In the genomic region with DNA sequence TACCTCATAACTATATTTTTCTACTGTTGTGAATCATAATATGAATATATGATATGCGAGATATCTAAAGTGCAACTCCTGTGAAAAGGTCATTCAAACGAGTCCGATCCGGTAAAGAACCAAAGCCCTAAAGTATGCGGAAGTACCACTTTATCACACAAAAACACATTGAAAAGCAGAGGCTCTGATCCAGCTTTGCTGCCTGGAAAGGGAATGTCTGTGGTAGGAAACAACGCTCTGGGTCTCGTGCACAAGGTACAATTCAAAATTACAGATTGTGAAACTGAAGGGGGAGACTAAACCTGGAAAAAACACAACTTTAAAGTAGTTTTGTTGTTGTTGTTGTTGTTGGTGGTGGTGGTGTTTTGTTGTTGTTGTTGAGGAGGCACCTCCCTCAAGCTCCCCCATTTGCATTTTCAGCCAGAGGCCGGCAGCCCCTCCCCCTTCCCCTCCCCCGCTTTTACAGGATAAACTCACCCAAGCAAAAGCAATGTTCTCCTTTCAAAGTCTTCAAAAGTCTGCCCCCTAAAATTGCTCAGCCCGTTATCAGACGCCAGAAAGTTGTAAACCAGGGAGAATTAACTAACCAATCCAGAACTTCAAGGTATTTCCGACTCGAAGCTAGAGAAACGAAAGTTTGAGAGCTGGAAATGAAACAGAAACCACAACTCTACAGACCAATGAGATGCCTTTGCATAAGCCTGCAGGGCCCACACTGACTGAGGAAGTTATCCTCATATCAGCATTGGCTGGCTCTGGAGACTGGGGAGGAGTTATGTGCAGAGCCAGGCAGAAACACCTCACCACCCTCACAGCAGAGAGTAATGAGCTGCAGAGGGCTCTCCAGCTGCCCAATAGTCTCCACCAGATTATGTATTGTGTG, we compare ENCODE assay signal across 8 mouse cellular contexts. TPM values are rescaled to one million over a fixed set of nuclear protein-coding genes. Genes with fewer than 3 reads are reported as not detected.
DNase-seq lines count a peak whose midpoint lies in the region; ATAC-seq and TF ChIP-seq lines count a peak whose summit lies in the region.

Trim12c (minus strand) TSS at position 646 of the 883 bp plus-strand sequence.

- peaks cover 0 to 3% of the 10 kb centered on the region in 2 experiments; a peak in 1 of 4 replicates for H3K4me1 ChIP-seq in ES-E14 (ENCODE audit: control insufficient read depth in 2 of 2, insufficient read depth in 2 of 2, low read length in 2 of 2, poor library complexity in 1 of 2)
- H3K4me1 ChIP-seq in hindbrain, embryonic 13.5 days (replicated peaks), result no peaks in the 10 kb centered on the region
- peaks cover 6% of the 10 kb centered on the region; the same call in 1 of the 2 replicates for H3K4me1 ChIP-seq in small intestine, adult 2 months (ENCODE audit: control insufficient read depth, insufficient read depth, insufficient read length, low read length)

- no peaks in the 10 kb centered on the region for H3K9me3 ChIP-seq in ES-E14 (ENCODE audit: control insufficient read depth, insufficient read depth, low read depth, low read length)
- H3K9me3 ChIP-seq in hindbrain, embryonic 13.5 days, result no peaks in the 10 kb centered on the region

- H3K4me3 ChIP-seq in ES-E14 (ENCODE audit: insufficient read depth in 1 of 2, low read depth in 1 of 2, low read length in 2 of 2, poor library complexity in 1 of 2, severe bottlenecking in 1 of 2), result peak within 1 kb of the TSS; percentile 55 to 68
- H3K4me3 ChIP-seq in hindbrain, embryonic 13.5 days, result peak within 1 kb of the TSS; percentile 27
- peak within 1 kb of the TSS; percentile 56 for H3K4me3 ChIP-seq in small intestine, adult 2 months (ENCODE audit: low read depth, low read length)

- ATAC-seq in hindbrain, embryonic 13.5 days (ENCODE audit: low FRiP score), result peak; percentile 94
- peak; percentile 99 for ATAC-seq in megakaryocyte-erythroid progenitor cell, adult 5-6 weeks (replicated peaks; ENCODE audit: low FRiP score, low TSS enrichment, poor library complexity, severe bottlenecking)

- H3K27ac ChIP-seq in ES-E14 (ENCODE audit: insufficient read depth, low read depth, low read length, poor library complexity, severe bottlenecking), result no peak within 1 kb of the TSS
- no peak within 1 kb of the TSS for H3K27ac ChIP-seq in hindbrain, embryonic 13.5 days
- peak within 1 kb of the TSS; percentile 89 for H3K27ac ChIP-seq in small intestine, adult 2 months (ENCODE audit: insufficient read depth, low read depth, low read length)

- in situ Hi-C loops in ES-E14 (cut with MboI; ENCODE audit: low sequenced_read_pairs in 2 of 2, unreplicated experiment in 2 of 2), result no loop called here

- intact Hi-C loops in left cerebral cortex, postnatal 25 days (cut with DNase I), result no loop called here

- no peaks in the 10 kb centered on the region for H3K27me3 ChIP-seq in hindbrain, embryonic 13.5 days
- H3K27me3 ChIP-seq in small intestine, adult 2 months (ENCODE audit: control insufficient read depth, insufficient read depth, low read length), result no peaks in the 10 kb centered on the region

- TF ChIP-seq CTCF in brain, embryonic 14.5 days (IDR thresholded peaks at IDR 0.05; ENCODE audit: borderline replicate concordance, extremely low read depth, insufficient read depth, insufficient read length), result no peak
- TF ChIP-seq CTCF in small intestine, adult 2 months (IDR thresholded peaks at IDR 0.05; ENCODE audit: extremely low read depth, insufficient read length, insufficient replicate concordance, low read depth, low read length), result no peak

- peak within 1 kb of the TSS; percentile 40 for H3K4me2 ChIP-seq in hindbrain, embryonic 13.5 days

- no peak within 1 kb of the TSS for H3K9ac ChIP-seq in ES-E14 (ENCODE audit: insufficient read depth, low read depth, low read length, poor library complexity, severe bottlenecking)
- H3K9ac ChIP-seq in hindbrain, embryonic 13.5 days, result peak within 1 kb of the TSS; percentile 39; the same call in 1 of the 2 replicates

- peak; percentile 49 for DNase-seq in ES-E14 (ENCODE audit: low read depth, low spot score)
- peak; percentile 73 for DNase-seq in brain, embryonic 14.5 days (ENCODE audit: low read depth)
- peak; percentile 76 for DNase-seq in forelimb bud, embryonic 11.5 days (ENCODE audit: low read depth, low spot score)
- peak; percentile 1 to 7 for DNase-seq in left cerebral cortex, postnatal 25 days (ENCODE audit: low spot score in 2 of 2)
- DNase-seq in cerebellum, postnatal 36 days, result no peak

- 8% methylated on average over 14 of the region's 14 CpGs for WGBS in hindbrain, embryonic 13.5 days
- WGBS in small intestine, adult 2 months, result under 1% methylated on average over 14 of the region's 14 CpGs

- no peaks in the 10 kb centered on the region for H3K36me3 ChIP-seq in ES-E14 (ENCODE audit: control insufficient read depth, insufficient read depth, low read length, poor library complexity, severe bottlenecking)
- no peaks in the 10 kb centered on the region for H3K36me3 ChIP-seq in hindbrain, embryonic 13.5 days
- H3K36me3 ChIP-seq in small intestine, adult 2 months (ENCODE audit: control insufficient read depth, insufficient read depth, low read length), result no peaks in the 10 kb centered on the region

- no peak for TF ChIP-seq POLR2A in brain, embryonic 14.5 days (IDR thresholded peaks at IDR 0.05; ENCODE audit: borderline replicate concordance, extremely low read depth, insufficient read depth, insufficient read length, poor library complexity, severe bottlenecking)
- peak; percentile 37; the same call in 1 of the 2 replicates for TF ChIP-seq POLR2A in small intestine, adult 2 months (IDR thresholded peaks at IDR 0.05; ENCODE audit: low read depth, low read length)

TF ChIP-seq in ES-E14, 5 proteins besides CTCF, POLR2A, EP300 and RAD21:
- TF ChIP-seq ZNF384 (IDR thresholded peaks at IDR 0.05; ENCODE audit: low read depth, low read length) (no peak), MAFK (IDR thresholded peaks at IDR 0.05; ENCODE audit: insufficient read depth, low read depth, low read length) (no peak), HCFC1 (IDR thresholded peaks at IDR 0.05; ENCODE audit: borderline replicate concordance, insufficient read depth, low read length) (no peak), CHD2 (IDR thresholded peaks at IDR 0.05; ENCODE audit: low read depth, low read length) (no peak)

RNA-seq across cellular contexts. Expression of gene Trim12c, which starts in this region (rescaled TPM):
- total RNA-seq in ES-E14 (2012; rRNA removed), result 2.5 and 2.9 TPM in 2 replicates
- 1.1 and 1.8 TPM in 2 replicates for polyA plus RNA-seq in brain, embryonic 14.5 days (2012; rRNA removed)
- 1.6 and 1.9 TPM in 2 replicates for polyA plus RNA-seq in hindbrain, embryonic 13.5 days (2015; fragmentation: Nextera tagmentation; extraction: Ambion mirVana)
- total RNA-seq in left cerebral cortex, postnatal 25 days (2021), result 1 to 10 TPM in 1 of 2 experiments, under 1 TPM in 1; 0.94 to 1.5 TPM
- 9.0 and 9.2 TPM in 2 replicates for total RNA-seq in megakaryocyte-erythroid progenitor cell, adult 5-6 weeks (2014; fragmentation: Nextera tagmentation)
- 13.4 and 22.0 TPM in 2 replicates for total RNA-seq in megakaryocyte-erythroid progenitor cell, adult 5-6 weeks (2017)
- polyA plus RNA-seq in small intestine, adult 2 months (2012; rRNA removed), result 0.77 and 2.2 TPM in 2 replicates

Comparison
In these comparisons a context has a peak if more than half of its experiments do, and no peak if none do; other contexts are left out.
1. DNase-seq: peak in ES-E14 (single experiment), brain, embryonic 14.5 days (single experiment), forelimb bud, embryonic 11.5 days (single experiment) and left cerebral cortex, postnatal 25 days (2 of 2); none in cerebellum, postnatal 36 days (0 of 2).
2. Peak in every context shown above with its lines, with median percentiles within 50 percentile points of each other: H3K4me3 ChIP-seq.